Mouse (Mus musculus): ENCODE measurements around the gene Tmem184c. TPM values are rescaled to one million over a fixed set of nuclear protein-coding genes. Genes with fewer than 3 reads are reported as not detected.

Gene Tmem184c
- polyA plus RNA-seq (2012; rRNA removed) = 1.9 and 3.3 TPM in 2 replicates
- 3.7 and 4.6 TPM in 2 replicates for polyA plus RNA-seq (2014; fragmentation: Nextera tagmentation; extraction: Ambion mirVana)

DNA sequence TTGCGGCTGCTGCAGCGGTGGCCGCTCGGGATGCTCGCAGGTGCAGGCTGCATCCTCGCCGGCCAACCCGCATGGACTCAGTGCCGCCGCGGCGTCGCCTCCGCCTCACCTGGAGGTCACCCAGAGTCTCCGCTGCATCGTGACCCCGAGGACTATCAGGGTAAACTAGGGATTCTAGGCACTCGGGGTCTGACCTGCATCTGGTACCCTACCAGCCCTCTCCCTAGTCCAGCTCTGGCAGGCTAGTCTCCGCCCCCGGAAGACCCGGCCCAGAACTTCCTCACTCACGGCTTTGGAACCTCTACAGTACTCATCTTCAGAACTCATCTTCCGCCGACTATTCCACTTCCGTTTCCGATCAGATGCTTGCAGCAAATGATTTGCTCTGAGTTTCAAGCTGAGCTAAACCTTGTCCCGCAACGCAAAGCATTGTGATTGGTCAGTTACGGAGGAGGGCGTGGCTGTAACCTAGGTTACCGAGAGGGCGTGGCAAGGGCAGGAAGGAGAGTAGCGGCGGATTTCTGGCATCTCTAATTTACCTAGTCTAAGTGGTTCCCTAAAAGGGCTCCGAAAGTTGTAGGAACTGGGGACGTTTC lies at the start of gene Tmem184c:
Gene Tmem184c (minus strand): TSS at position 325 of the 596 bp plus-strand sequence.
- Histone ChIP-seq H3K9me3 (ENCODE audit: control insufficient read depth, low read length) (no peaks in the 10 kb centered on the region), H3K36me3 (replicated peaks; ENCODE audit: control insufficient read depth, insufficient read depth, low read depth) (no peaks in the 10 kb centered on the region), H3K27me3 (ENCODE audit: control insufficient read depth, insufficient read depth, low read length) (no peaks in the 10 kb centered on the region; the same call in 1 of the 2 replicates), H3K4me3 (ENCODE audit: insufficient read depth in 1 of 2, low read depth in 2 of 2, low read length in 2 of 2) (peak within 1 kb of the TSS; percentile 62 to 87), H3K27ac (no peak within 1 kb of the TSS), H3K4me2 (ENCODE audit: low read depth) (peak within 1 kb of the TSS; percentile 76), H3K9ac (replicated peaks) (peak within 1 kb of the TSS; percentile 40), H3K4me1 (replicated peaks; ENCODE audit: control insufficient read depth in 2 of 2, insufficient read depth in 2 of 2, low read length in 1 of 2) (peaks cover 3 to 4% of the 10 kb centered on the region in 2 experiments; a peak in 3 of 4 replicates)
- ATAC-seq (ENCODE audit: insufficient read depth) (peak; percentile 91), DNase-seq (ENCODE audit: low read depth in 3 of 3, low spot score in 3 of 3) (peak; percentile 78 to 86 (median 82))
- WGBS (ENCODE audit: insufficient replicate concordance) = under 1% methylated on average over 36 of the region's 36 CpGs
- TF ChIP-seq CTCF (IDR thresholded peaks at IDR 0.05; ENCODE audit: low read depth) = no peak

DNA sequence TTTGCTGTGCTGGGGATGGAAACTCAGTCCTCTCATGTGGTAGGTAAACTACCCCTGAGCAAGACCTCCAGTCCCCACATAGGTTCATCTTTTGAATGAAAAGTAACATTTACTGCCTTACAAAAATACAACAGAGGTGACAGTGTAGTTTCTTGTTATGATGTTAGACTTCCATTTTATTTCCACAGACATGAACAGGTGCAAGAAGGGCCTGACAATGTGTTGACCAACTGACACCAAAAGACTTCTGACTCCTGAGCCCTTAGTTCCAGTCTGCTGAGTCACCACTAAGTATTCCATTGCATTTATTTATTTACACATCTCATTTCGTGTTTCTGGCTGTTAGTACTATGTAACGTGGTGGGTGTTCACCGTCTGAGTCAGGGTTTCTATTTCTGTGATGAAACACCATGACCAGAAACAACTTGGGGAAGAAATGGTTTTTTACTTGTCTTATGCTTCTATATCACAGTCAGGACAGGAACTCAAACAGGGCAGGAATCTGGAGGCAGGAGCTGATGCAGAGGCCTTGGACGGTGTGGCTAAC lies 49.1 kb upstream of the Tmem184c start:
- no peaks in the 10 kb centered on the region for H3K36me3 ChIP-seq (replicated peaks; ENCODE audit: control insufficient read depth, insufficient read depth, low read depth)
- DNase-seq (ENCODE audit: low read depth in 3 of 3, low spot score in 3 of 3) (no peak), ATAC-seq (ENCODE audit: insufficient read depth) (no peak)
- no peaks in the 10 kb centered on the region for H3K27me3 ChIP-seq (ENCODE audit: control insufficient read depth, insufficient read depth, low read length)
- H3K9me3 ChIP-seq (ENCODE audit: control insufficient read depth, low read length) = no peaks in the 10 kb centered on the region
- TF ChIP-seq EP300 (IDR thresholded peaks at IDR 0.05; ENCODE audit: low read depth) = no peak
- TF ChIP-seq CTCF (IDR thresholded peaks at IDR 0.05; ENCODE audit: low read depth) = no peak
- 57% methylated on average over 4 of the region's 4 CpGs for WGBS (ENCODE audit: insufficient replicate concordance)
- H3K4me2 ChIP-seq (ENCODE audit: low read depth) = no peak overlapping the region
- no peak overlapping the region for H3K9ac ChIP-seq (replicated peaks)
- H3K4me3 ChIP-seq (ENCODE audit: insufficient read depth in 1 of 2, low read depth in 2 of 2, low read length in 2 of 2) = no peak overlapping the region
- no peak overlapping the region for H3K27ac ChIP-seq
- no peaks in the 10 kb centered on the region for H3K4me1 ChIP-seq (replicated peaks; ENCODE audit: control insufficient read depth in 2 of 2, insufficient read depth in 2 of 2, low read length in 1 of 2)

DNA sequence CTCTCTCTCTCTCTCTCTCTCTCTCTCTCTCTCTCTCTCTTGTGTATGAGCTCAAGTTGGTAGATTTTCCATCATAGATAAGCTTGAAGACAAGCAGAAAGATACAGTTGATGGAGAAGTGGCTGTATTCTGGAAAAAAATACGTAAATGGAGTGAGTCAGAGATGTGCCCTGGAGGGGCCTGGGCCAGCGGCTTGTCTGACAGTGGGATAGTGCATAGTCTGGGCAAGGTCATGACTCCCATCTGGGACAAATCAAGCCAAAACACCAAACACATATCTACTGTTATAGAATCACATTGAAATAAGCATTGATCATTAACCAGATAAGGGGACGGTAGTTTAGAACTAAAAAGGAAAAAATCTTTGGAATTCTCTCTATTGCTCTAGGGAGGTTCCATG lies 47.9 kb upstream of the Tmem184c start:
- ATAC-seq (ENCODE audit: insufficient read depth) (no peak), DNase-seq (ENCODE audit: low read depth in 3 of 3, low spot score in 3 of 3) (no peak)
- Histone ChIP-seq H3K4me1 (replicated peaks; ENCODE audit: control insufficient read depth in 2 of 2, insufficient read depth in 2 of 2, low read length in 1 of 2) (no peaks in the 10 kb centered on the region), H3K9me3 (ENCODE audit: control insufficient read depth, low read length) (no peaks in the 10 kb centered on the region), H3K4me2 (ENCODE audit: low read depth) (no peak overlapping the region), H3K27ac (no peak overlapping the region), H3K27me3 (ENCODE audit: control insufficient read depth, insufficient read depth, low read length) (no peaks in the 10 kb centered on the region), H3K36me3 (replicated peaks; ENCODE audit: control insufficient read depth, insufficient read depth, low read depth) (no peaks in the 10 kb centered on the region), H3K9ac (replicated peaks) (no peak overlapping the region), H3K4me3 (ENCODE audit: insufficient read depth in 1 of 2, low read depth in 2 of 2, low read length in 2 of 2) (no peak overlapping the region)
- TF ChIP-seq CTCF (IDR thresholded peaks at IDR 0.05; ENCODE audit: low read depth) = no peak
- TF ChIP-seq EP300 (IDR thresholded peaks at IDR 0.05; ENCODE audit: low read depth) = no peak
- 51% methylated on average over 3 of the region's 3 CpGs for WGBS (ENCODE audit: insufficient replicate concordance)

DNA sequence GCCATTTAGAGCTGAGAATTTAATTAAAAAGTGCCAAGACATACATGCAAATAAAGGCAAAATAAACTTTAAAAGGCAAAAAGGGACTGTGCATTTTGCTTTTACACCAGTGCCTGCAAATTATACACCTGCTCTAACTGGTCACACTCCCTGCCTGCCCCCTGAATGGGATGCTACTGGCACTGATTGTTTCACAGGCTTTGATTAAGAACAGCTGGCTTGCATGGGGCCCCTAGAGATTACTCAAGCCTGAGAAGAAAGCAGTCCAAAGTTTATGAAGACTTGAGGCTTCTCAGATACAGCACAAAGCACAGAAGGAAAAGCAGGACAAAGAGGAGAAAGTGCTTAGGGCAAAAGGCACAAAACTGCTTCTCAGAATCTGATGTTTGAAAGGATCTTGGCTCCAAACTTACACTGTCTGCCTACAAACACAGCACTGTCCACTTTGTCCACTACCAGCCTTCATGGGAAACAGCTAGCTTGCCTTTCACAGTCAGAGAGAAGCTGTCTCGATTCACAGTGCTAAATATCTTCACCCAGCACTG lies 40.2 kb upstream of the Tmem184c start:
- H3K4me2 ChIP-seq (ENCODE audit: low read depth) = no peak overlapping the region
- no peak overlapping the region for H3K4me3 ChIP-seq (ENCODE audit: insufficient read depth in 1 of 2, low read depth in 2 of 2, low read length in 2 of 2)
- no peaks in the 10 kb centered on the region for H3K27me3 ChIP-seq (ENCODE audit: control insufficient read depth, insufficient read depth, low read length)
- H3K36me3 ChIP-seq (replicated peaks; ENCODE audit: control insufficient read depth, insufficient read depth, low read depth) = no peaks in the 10 kb centered on the region
- no peaks in the 10 kb centered on the region for H3K9me3 ChIP-seq (ENCODE audit: control insufficient read depth, low read length)
- TF ChIP-seq EP300 (IDR thresholded peaks at IDR 0.05; ENCODE audit: low read depth) (no peak), CTCF (IDR thresholded peaks at IDR 0.05; ENCODE audit: low read depth) (no peak)
- no peak overlapping the region for H3K27ac ChIP-seq
- H3K4me1 ChIP-seq (replicated peaks; ENCODE audit: control insufficient read depth in 2 of 2, insufficient read depth in 2 of 2, low read length in 1 of 2) = no peaks in the 10 kb centered on the region
- no peak for DNase-seq (ENCODE audit: low read depth in 3 of 3, low spot score in 3 of 3)
- H3K9ac ChIP-seq (replicated peaks) = no peak overlapping the region
- 46% methylated on average over 1 of the region's 1 CpGs for WGBS (ENCODE audit: insufficient replicate concordance)
- no peak for ATAC-seq (ENCODE audit: insufficient read depth)

DNA sequence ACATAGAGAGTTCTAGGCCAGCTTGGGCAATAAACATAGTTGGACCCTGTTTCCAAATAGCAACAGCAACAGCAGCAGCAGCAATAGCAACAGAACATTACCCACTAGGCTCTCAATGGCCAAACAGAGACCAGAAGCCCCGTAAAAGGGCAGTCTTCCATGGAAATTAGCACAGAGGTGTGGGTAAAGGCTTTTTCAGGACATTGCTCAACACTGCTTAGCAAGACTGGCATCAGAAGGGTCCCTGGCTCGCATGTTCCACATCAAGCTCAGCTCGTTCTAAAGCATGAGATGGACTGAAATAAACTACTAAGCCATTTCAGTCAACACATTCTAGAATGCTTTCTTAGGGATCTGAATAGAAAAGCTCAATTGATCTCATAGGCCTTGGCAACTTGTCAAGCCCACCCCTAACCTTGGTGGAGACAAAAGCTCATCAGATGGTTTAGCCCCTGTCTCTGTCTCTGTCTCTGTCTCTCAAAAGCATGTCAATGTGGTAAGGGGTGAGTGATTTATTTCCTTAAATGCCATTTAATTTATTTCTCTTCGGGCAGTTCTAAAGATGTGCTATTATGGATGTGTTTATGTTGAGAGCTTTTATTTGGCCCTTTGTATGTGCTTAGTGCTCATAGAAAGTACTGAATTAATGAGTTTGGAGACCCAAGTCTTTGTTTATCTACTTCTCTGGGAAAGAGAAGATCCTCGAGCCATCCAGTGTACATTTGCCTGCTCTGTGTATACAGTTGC lies 29.8 kb upstream of the Tmem184c start:
- no peaks in the 10 kb centered on the region for H3K9me3 ChIP-seq (ENCODE audit: control insufficient read depth, low read length)
- WGBS (ENCODE audit: insufficient replicate concordance) = 54% methylated on average over 5 of the region's 5 CpGs
- H3K27ac ChIP-seq = no peak overlapping the region
- H3K4me2 ChIP-seq (ENCODE audit: low read depth) = no peak overlapping the region
- no peak for ATAC-seq (ENCODE audit: insufficient read depth)
- no peaks in the 10 kb centered on the region for H3K27me3 ChIP-seq (ENCODE audit: control insufficient read depth, insufficient read depth, low read length)
- no peaks in the 10 kb centered on the region for H3K36me3 ChIP-seq (replicated peaks; ENCODE audit: control insufficient read depth, insufficient read depth, low read depth)
- H3K4me1 ChIP-seq (replicated peaks; ENCODE audit: control insufficient read depth in 2 of 2, insufficient read depth in 2 of 2, low read length in 1 of 2) = no peaks in the 10 kb centered on the region
- H3K4me3 ChIP-seq (ENCODE audit: insufficient read depth in 1 of 2, low read depth in 2 of 2, low read length in 2 of 2) = no peak overlapping the region
- TF ChIP-seq CTCF (IDR thresholded peaks at IDR 0.05; ENCODE audit: low read depth) (no peak), EP300 (IDR thresholded peaks at IDR 0.05; ENCODE audit: low read depth) (no peak)
- H3K9ac ChIP-seq (replicated peaks) = no peak overlapping the region
- DNase-seq (ENCODE audit: low read depth in 3 of 3, low spot score in 3 of 3) = no peak
